Mouse (Mus musculus) central nervous system, embryonic 14 days (tissue): ENCODE results near the gene Cd33. TPM values are rescaled to one million over a fixed set of nuclear protein-coding genes. Genes with fewer than 3 reads are reported as not detected.

Experiments
- polyA plus RNA-seq: library from polyadenylated mRNA; depleted of rRNA; stranded (reverse); fragments of >200 nt; gene quantifications from 2 replicates; pipeline ENCODE4 v1.2.3, GENCODE M21; 2012; rRNA removed

Cd33 gene
- 1.4 and 1.5 TPM in 2 replicates for polyA plus RNA-seq

GRCm38 (mm10) chr7:43544225-43544977 lies at the start of gene Cd33:
Gene Cd33 (minus strand): TSS chr7:43544428.

GRCm38 (mm10) chr7:43579440-43580171 lies 35.4 kb upstream of the Cd33 start, which contains the start of gene Zfp719:
Gene Zfp719 (plus strand): TSS chr7:43579610.

GRCm38 (mm10) chr7:43562006-43562633 lies 17.9 kb upstream of the Cd33 start, which contains the start of gene Zfp658:
Gene Zfp658 (plus strand): TSS chr7:43562256.

DNA sequence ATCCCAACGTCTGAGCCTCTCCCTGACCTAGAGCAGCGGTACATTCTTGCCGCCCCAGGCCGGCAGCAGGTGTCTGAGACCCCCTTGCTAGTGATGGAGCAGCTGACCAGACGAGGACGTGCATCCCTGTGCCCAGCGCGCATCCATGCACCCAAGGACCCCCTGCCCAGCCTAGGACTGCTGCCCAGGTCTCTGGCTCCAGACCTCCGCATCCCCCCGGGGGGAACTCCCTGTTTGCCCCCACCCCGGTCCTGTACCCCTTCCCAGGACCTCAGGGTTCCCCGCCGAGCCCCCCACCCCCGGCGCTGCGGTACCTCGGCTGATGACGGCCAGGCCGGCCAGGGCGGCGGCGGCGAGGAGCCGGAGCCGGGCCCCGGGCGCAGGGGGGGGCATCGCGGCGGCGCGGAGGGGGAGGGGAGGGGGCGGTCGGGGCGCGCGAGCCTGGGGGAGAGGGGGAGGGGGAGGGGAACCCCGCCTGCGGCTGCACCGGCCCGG lies 54.5 kb downstream of the Cd33 start, which contains the start of gene Iglon5:
Iglon5 (minus strand) TSS at position 445 of the 495 bp plus-strand sequence.

Other genes starting within 250 kb of the Cd33 start
- gene Zfp715, start 231.1 kb downstream of the Cd33 start, polyA plus RNA-seq, result 15.0 TPM in 2 replicates
- gene Siglecf, start 193.1 kb downstream of the Cd33 start, polyA plus RNA-seq, result 0.11 and 0.14 TPM in 2 replicates
- 0.04 and 0.43 TPM in 2 replicates for gene Siglecg, start 136.2 kb downstream of the Cd33 start, polyA plus RNA-seq
- not detected in 2 replicates for gene Lim2, start 116.8 kb downstream of the Cd33 start, polyA plus RNA-seq
- 0.09 TPM in 1 of 2 replicates, not detected in the other for gene Nkg7, start 107.4 kb downstream of the Cd33 start, polyA plus RNA-seq
- gene Cldnd2, start 103.6 kb downstream of the Cd33 start, polyA plus RNA-seq, result not detected in 2 replicates
- 81.8 and 99.5 TPM in 2 replicates for gene Etfb, start 100.3 kb downstream of the Cd33 start, polyA plus RNA-seq
- 0.95 and 1.3 TPM in 2 replicates for gene Gm45233, start 100.3 kb downstream of the Cd33 start, polyA plus RNA-seq
- gene Vsig10l, start 81.3 kb downstream of the Cd33 start, polyA plus RNA-seq, result 7.2 and 7.9 TPM in 2 replicates
- 88.3 and 95.3 TPM in 2 replicates for gene Iglon5, start 54.4 kb downstream of the Cd33 start, polyA plus RNA-seq
- gene 4931406B18Rik, start 38.5 kb downstream of the Cd33 start, polyA plus RNA-seq, result 0.02 TPM in 1 of 2 replicates, not detected in the other
- 9.2 and 13.1 TPM in 2 replicates for gene Zfp658, start 17.8 kb upstream of the Cd33 start, polyA plus RNA-seq
- 5.6 and 7.6 TPM in 2 replicates for gene Zfp719, start 35.2 kb upstream of the Cd33 start, polyA plus RNA-seq
- 0.29 and 0.45 TPM in 2 replicates for gene Zfp819, start 62.7 kb upstream of the Cd33 start, polyA plus RNA-seq
- gene Ceacam18, start 90.3 kb upstream of the Cd33 start, polyA plus RNA-seq, result 0.04 TPM in 1 of 2 replicates, not detected in the other
- gene Siglece, start 115.7 kb upstream of the Cd33 start, polyA plus RNA-seq, result 0.37 and 0.43 TPM in 2 replicates
- 20.2 and 24.4 TPM in 2 replicates for gene Ctu1, start 127.6 kb upstream of the Cd33 start, polyA plus RNA-seq
- gene Klk14, start 146.0 kb upstream of the Cd33 start, polyA plus RNA-seq, result 0.10 and 0.16 TPM in 2 replicates
- gene Klk13, start 168.1 kb upstream of the Cd33 start, polyA plus RNA-seq, result 0.09 TPM in 1 of 2 replicates, not detected in the other
- gene Klk12, start 224.5 kb upstream of the Cd33 start, polyA plus RNA-seq, result not detected in 2 replicates
- 0.23 TPM in 1 of 2 replicates, not detected in the other for gene Klk11, start 230.2 kb upstream of the Cd33 start, polyA plus RNA-seq
- gene Klk10, start 236.6 kb upstream of the Cd33 start, polyA plus RNA-seq, result 0.15 and 0.91 TPM in 2 replicates
- 0.09 TPM in 1 of 2 replicates, not detected in the other for gene Klk9, start 247.5 kb upstream of the Cd33 start, polyA plus RNA-seq